Mouse (Mus musculus) monocyte, adult 2 months (primary cell): ENCODE results near the gene Ccdc85a.
A peak's percentile ranks its signal among the peaks of the same experiment; 100 is the strongest.
"Not testable (repeated sequence)": the region's sequence is repeated elsewhere in the genome, so short reads cannot be mapped to it uniquely, and the experiment has no call there.

ENCODE experiments used
- DNase-seq, 2 experiments: peaks; one replicate each; pipeline ENCODE4 v3.0.0; 2022; ENCODE audit warnings: low spot score in 2 of 2, low read depth in 1 of 2

Gene Ccdc85a

GRCm38 (mm10) chr11:28439877-28440276 lies 144.2 kb downstream of the Ccdc85a start:
- DNase-seq = no peak

GRCm38 (mm10) chr11:28422451-28423231 lies 161.5 kb downstream of the Ccdc85a start:
- DNase-seq = no peak

- no peak for DNase-seq
These were observed 168.3 kb downstream of the Ccdc85a start for GRCm38 (mm10) chr11:28415841-28416240.

GRCm38 (mm10) chr11:28409880-28410279 lies 174.2 kb downstream of the Ccdc85a start:
- DNase-seq = not testable (repeated sequence)

- DNase-seq = no peak
These were observed 187.0 kb downstream of the Ccdc85a start for GRCm38 (mm10) chr11:28397166-28397565.

GRCm38 (mm10) chr11:28375891-28376290 lies 208.2 kb downstream of the Ccdc85a start:
- no peak for DNase-seq

- DNase-seq = no peak
These were observed 209.5 kb downstream of the Ccdc85a start for GRCm38 (mm10) chr11:28374636-28375035.

- not testable (repeated sequence) for DNase-seq
These were observed 212.7 kb downstream of the Ccdc85a start for GRCm38 (mm10) chr11:28371381-28371780.

- no peak for DNase-seq
These were observed 218.2 kb downstream of the Ccdc85a start for GRCm38 (mm10) chr11:28365929-28366244.

- peak; percentile 62 to 71 for DNase-seq
These were observed 218.8 kb downstream of the Ccdc85a start for GRCm38 (mm10) chr11:28365209-28365928.

GRCm38 (mm10) chr11:28343465-28343864 lies 240.7 kb downstream of the Ccdc85a start:
- no peak for DNase-seq

GRCm38 (mm10) chr11:28341887-28342286 lies 242.2 kb downstream of the Ccdc85a start:
- no peak for DNase-seq

- DNase-seq = not testable (repeated sequence)
These were observed 244.6 kb downstream of the Ccdc85a start, which contains the start of gene Gm6685 for GRCm38 (mm10) chr11:28339224-28340150. TSS of gene Gm6685 (minus strand) at chr11:28339867.
